Mouse (Mus musculus) heart, adult 2 months (tissue): ENCODE measurements around the gene Agpat3. TPM values are rescaled to one million over a fixed set of nuclear protein-coding genes. Genes with fewer than 3 reads are reported as not detected.

ENCODE experiments used
- DNase-seq, 2 experiments: peaks; one replicate each; pipeline ENCODE4 v3.0.0; 2021
- H3K27ac ChIP-seq: fragments of 200-600 bp; 2 replicates; pipeline ENCODE4 v1.8.1; 2022
- H3K27me3 ChIP-seq: fragments of 200-500 bp; 2 replicates; pipeline ENCODE4 v1.6.1; 2012; ENCODE audit warnings: mild to moderate bottlenecking, low read length, inconsistent platforms, mixed read lengths; ENCODE audit not compliant: control insufficient read depth, insufficient read depth
- H3K36me3 ChIP-seq: fragments of 200-500 bp; 2 replicates; pipeline ENCODE4 v1.6.1; 2012; ENCODE audit warnings: low read length, inconsistent platforms; ENCODE audit not compliant: control insufficient read depth, insufficient read depth
- H3K4me1 ChIP-seq: fragments of 200-500 bp; 2 replicates; pipeline ENCODE4 v1.6.1; 2011; ENCODE audit warnings: low read length; ENCODE audit not compliant: control insufficient read depth, insufficient read depth
- H3K4me3 ChIP-seq: fragments of 200-600 bp; 2 replicates; pipeline ENCODE4 v1.8.1; 2022
- H3K79me2 ChIP-seq: fragments of 200-500 bp; replicated peaks from 2 replicates; pipeline ENCODE4 v1.6.1; 2012; ENCODE audit warnings: mild to moderate bottlenecking, inconsistent platforms, low read length, moderate library complexity, mixed read lengths; ENCODE audit not compliant: control insufficient read depth, insufficient read depth
- H3K9ac ChIP-seq: fragments of 200-500 bp; 2 replicates; pipeline ENCODE4 v1.6.1; 2012; ENCODE audit warnings: low read depth, mild to moderate bottlenecking, control low read depth, inconsistent platforms, low read length, mixed read lengths
- CTCF ChIP-seq: fragments of 200-600 bp; IDR thresholded peaks from 2 replicates; pipeline ENCODE4 v1.8.1; 2022; ENCODE audit warnings: antibody characterized with exemption, mild to moderate bottlenecking, moderate library complexity
- EP300 ChIP-seq: fragments of 200-500 bp; IDR thresholded peaks from 2 replicates; pipeline ENCODE4 v1.6.1; 2011; ENCODE audit warnings: low read depth, low read length, control low read depth; ENCODE audit not compliant: insufficient read depth
- POLR2A ChIP-seq: fragments of 200-500 bp; IDR thresholded peaks from 2 replicates; pipeline ENCODE4 v1.6.1; 2011; ENCODE audit warnings: mild to moderate bottlenecking, low read depth, low read length, control low read depth; ENCODE audit not compliant: insufficient read depth
- WGBS: fragments of 180-500 bp; shearing (Covaris S2); methylation state at CpG from one replicate; pipeline ENCODE4 v1.1.7; 2018; 5-methylcytosine and 5-hydroxymethylcytosine counted together
- intact Hi-C: fragments of 180-260 bp; cut with DNase I; formaldehyde crosslinking; loops from one replicate; pipeline ENCODE4 v1.15.1; 2025
- polyA plus RNA-seq: library from polyadenylated mRNA; depleted of rRNA; stranded (reverse); fragments of >200 nt; gene quantifications from 2 replicates; pipeline ENCODE4 v1.2.3, GENCODE M21; 2012
- total RNA-seq, 2 experiments: library from RNA; stranded (reverse); gene quantifications; 2 replicates each; pipeline ENCODE4 v1.2.3; 2021

Gene Agpat3
- total and polyA plus RNA-seq, 3 experiments, result 209 to 286 (median 232) TPM

DNA sequence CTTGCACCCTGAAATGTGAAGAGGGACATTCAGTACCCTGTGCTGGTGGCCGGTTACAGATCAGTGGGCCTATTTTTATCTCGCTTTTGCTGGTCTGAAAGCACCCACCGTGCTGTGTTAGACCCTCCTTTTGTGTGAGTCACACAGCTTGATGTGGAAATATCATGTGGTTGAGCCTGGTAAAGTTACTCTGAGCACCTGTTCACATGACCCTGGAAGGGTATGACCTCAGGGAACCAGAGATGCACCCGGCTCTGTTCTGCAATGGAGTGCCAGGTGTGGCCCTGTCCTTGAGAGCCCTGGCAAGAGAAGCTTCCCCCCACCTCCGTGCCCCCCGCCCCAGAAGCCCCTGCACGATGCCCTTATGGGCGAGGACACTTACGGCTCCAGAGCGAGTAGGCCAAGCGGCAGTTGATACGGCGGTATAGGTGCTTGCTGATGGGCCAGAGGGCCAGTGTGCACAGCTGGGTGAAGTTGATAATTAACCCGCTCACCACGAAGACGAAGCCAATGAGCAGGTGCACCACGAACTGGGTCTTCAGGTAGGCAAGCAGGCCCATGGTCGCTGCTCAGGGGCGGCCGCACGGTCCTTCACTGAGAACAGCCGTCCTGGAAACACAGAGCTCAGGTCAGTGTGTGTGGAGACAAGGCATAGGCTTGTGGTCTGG is 64.7 kb downstream of the Agpat3 start:
- H3K4me1 ChIP-seq, result peaks cover 2% of the 10 kb centered on the region; the same call in 1 of the 2 replicates
- H3K36me3 ChIP-seq, result no peaks in the 10 kb centered on the region
- DNase-seq, result no peak
- intact Hi-C loops, result no loop called here
- H3K79me2 ChIP-seq, result no peaks in the 10 kb centered on the region; the same call in 1 of the 2 replicates
- no peak overlapping the region for H3K9ac ChIP-seq
- H3K27me3 ChIP-seq, result no peaks in the 10 kb centered on the region
- H3K4me3 ChIP-seq, result no peak overlapping the region
- H3K27ac ChIP-seq, result no peak overlapping the region
- no peak for TF ChIP-seq EP300
- no peak for TF ChIP-seq POLR2A
- TF ChIP-seq CTCF, result no peak
- 93% methylated on average over 22 of the region's 22 CpGs for WGBS

GRCm38 (mm10) chr10:78285959-78286358 is 66.3 kb downstream of the Agpat3 start:
- Histone ChIP-seq H3K4me3 (no peak overlapping the region), H3K27me3 (no peaks in the 10 kb centered on the region), H3K4me1 (no peaks in the 10 kb centered on the region), H3K27ac (no peak overlapping the region), H3K36me3 (no peaks in the 10 kb centered on the region), H3K79me2 (no peaks in the 10 kb centered on the region), H3K9ac (no peak overlapping the region)
- no peak for DNase-seq
- intact Hi-C loops, result no loop called here
- TF ChIP-seq CTCF, result no peak
- TF ChIP-seq EP300, result no peak
- no peak for TF ChIP-seq POLR2A
- WGBS, result 81% methylated on average over 4 of the region's 4 CpGs

DNA sequence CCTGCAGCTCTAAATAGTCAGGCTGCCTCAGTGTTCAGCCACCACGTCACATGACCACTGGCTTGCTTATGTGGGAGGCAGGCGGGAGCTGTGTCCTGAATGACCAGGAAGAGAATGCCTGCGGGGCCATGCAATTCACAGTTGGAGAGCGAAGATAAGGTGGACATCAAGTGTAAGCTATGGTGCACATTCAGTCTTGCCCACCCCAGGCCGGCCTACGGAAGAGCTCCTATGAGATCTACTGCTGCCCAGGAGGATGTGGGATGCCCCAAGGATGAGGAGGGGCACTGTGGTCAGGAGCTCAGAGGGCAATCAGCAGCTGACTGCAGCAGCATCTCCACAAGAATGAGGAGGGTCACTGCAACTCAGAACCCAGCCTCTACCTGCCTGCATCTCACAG is 66.9 kb downstream of the Agpat3 start:
- H3K79me2 ChIP-seq, result no peaks in the 10 kb centered on the region
- H3K27ac ChIP-seq, result no peak overlapping the region
- no peaks in the 10 kb centered on the region for H3K4me1 ChIP-seq
- intact Hi-C loops, result no loop called here
- no peak overlapping the region for H3K4me3 ChIP-seq
- no peak overlapping the region for H3K9ac ChIP-seq
- DNase-seq, result no peak
- H3K36me3 ChIP-seq, result no peaks in the 10 kb centered on the region
- 73% methylated on average over 6 of the region's 6 CpGs for WGBS
- H3K27me3 ChIP-seq, result no peaks in the 10 kb centered on the region
- TF ChIP-seq CTCF (no peak), EP300 (no peak), POLR2A (no peak)

DNA sequence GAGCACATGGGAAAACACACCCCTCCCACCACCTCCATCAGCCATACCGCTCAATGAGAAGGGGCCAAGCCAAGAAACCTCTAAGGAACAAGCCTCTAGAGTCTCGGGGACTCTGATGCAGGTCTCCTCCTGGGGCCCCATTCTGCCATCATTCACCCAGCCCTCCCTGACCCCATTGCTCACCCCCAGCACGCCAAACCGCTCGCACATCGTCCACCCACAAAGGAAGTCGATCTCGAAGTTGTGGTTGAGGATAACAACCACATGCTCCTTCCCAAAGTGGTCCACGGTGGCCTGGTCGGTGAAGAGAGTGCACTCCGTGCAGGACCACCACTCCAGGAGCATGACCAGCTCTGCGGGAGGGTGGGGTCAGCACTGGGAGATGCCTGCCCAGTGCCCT is 67.5 kb downstream of the Agpat3 start:
- H3K36me3 ChIP-seq, result no peaks in the 10 kb centered on the region
- TF ChIP-seq POLR2A (no peak), EP300 (no peak), CTCF (no peak)
- DNase-seq, result no peak
- 82% methylated on average over 12 of the region's 12 CpGs for WGBS
- H3K79me2 ChIP-seq, result no peaks in the 10 kb centered on the region
- no peaks in the 10 kb centered on the region for H3K27me3 ChIP-seq
- intact Hi-C loops, result no loop called here
- H3K4me3 ChIP-seq, result no peak overlapping the region
- H3K9ac ChIP-seq, result no peak overlapping the region
- H3K4me1 ChIP-seq, result no peaks in the 10 kb centered on the region
- H3K27ac ChIP-seq, result no peak overlapping the region

- no peak overlapping the region for H3K27ac ChIP-seq
- H3K36me3 ChIP-seq, result no peaks in the 10 kb centered on the region
- DNase-seq, result no peak
- no peaks in the 10 kb centered on the region for H3K79me2 ChIP-seq
- H3K27me3 ChIP-seq, result no peaks in the 10 kb centered on the region
- no peak overlapping the region for H3K9ac ChIP-seq
- intact Hi-C loops, result no loop called here
- no peak overlapping the region for H3K4me3 ChIP-seq
- 79% methylated on average over 4 of the region's 4 CpGs for WGBS
- no peak for TF ChIP-seq EP300
- no peak for TF ChIP-seq POLR2A
- no peak for TF ChIP-seq CTCF
- H3K4me1 ChIP-seq, result no peaks in the 10 kb centered on the region
These were observed 69.9 kb downstream of the Agpat3 start for GRCm38 (mm10) chr10:78282411-78282810.

DNA sequence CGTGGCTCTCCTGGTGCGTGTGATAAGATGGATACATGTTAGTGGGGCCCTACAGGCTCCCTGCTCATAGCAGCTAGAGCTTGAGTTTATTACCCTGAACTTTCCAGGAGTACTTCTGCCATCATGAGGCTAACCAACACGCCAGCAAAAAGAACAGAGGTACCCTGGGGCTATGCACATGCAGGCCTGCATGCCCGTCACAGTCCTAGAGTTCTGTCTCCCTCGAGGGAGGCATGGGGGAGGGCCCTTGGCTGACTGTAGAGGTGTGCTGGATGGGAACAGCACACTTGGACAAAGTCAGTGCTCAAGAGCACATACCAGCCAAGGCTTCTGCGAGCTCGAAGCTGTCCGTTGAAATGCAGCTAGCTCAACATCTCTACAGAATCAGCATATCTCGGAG is 71.8 kb downstream of the Agpat3 start:
- H3K4me1 ChIP-seq, result no peaks in the 10 kb centered on the region
- intact Hi-C loops, result no loop called here
- no peaks in the 10 kb centered on the region for H3K79me2 ChIP-seq
- no peak overlapping the region for H3K9ac ChIP-seq
- no peak for DNase-seq
- H3K4me3 ChIP-seq, result no peak overlapping the region
- no peaks in the 10 kb centered on the region for H3K36me3 ChIP-seq
- no peaks in the 10 kb centered on the region for H3K27me3 ChIP-seq
- no peak overlapping the region for H3K27ac ChIP-seq
- 67% methylated on average over 9 of the region's 9 CpGs for WGBS
- TF ChIP-seq POLR2A, result no peak
- TF ChIP-seq EP300, result no peak
- TF ChIP-seq CTCF, result no peak
